Mouse (Mus musculus) liver, postnatal 0 days (tissue): ENCODE results near the gene Itpr2. TPM values are rescaled to one million over a fixed set of nuclear protein-coding genes. Genes with fewer than 3 reads are reported as not detected.

Experiments
- ATAC-seq: fragments of 200-750 bp; cut with Nextera tagmentation; 2 replicates; pipeline ENCODE4 v1.8.0; 2017; ENCODE audit warnings: mild to moderate bottlenecking, moderate library complexity
- DNase-seq: peaks from one replicate; pipeline ENCODE4 v3.0.0-alpha.2; 2016
- H3K27ac ChIP-seq: fragments of 300-500 bp; sonication (generic); 2 replicates; pipeline ENCODE4 v1.5.1; 2014; ENCODE audit warnings: antibody characterized with exemption, moderate library complexity, mild to moderate bottlenecking, low read depth
- H3K27me3 ChIP-seq: fragments of 300-500 bp; sonication (generic); 2 replicates; pipeline ENCODE4 v1.6.1; 2014; ENCODE audit warnings: low read length, control low read depth, mixed read lengths; ENCODE audit not compliant: insufficient read depth
- H3K36me3 ChIP-seq: fragments of 300-500 bp; sonication (generic); replicated peaks from 2 replicates; pipeline ENCODE4 v1.6.1; 2014; ENCODE audit warnings: mild to moderate bottlenecking, control low read depth, low read length, moderate library complexity, mixed read lengths; ENCODE audit not compliant: insufficient read depth
- H3K4me1 ChIP-seq: fragments of 300-500 bp; sonication (generic); 2 replicates; pipeline ENCODE4 v1.6.1; 2014; ENCODE audit warnings: antibody characterized with exemption, mild to moderate bottlenecking, control low read depth; ENCODE audit not compliant: insufficient read depth
- H3K4me2 ChIP-seq: fragments of 300-500 bp; sonication (generic); 2 replicates; pipeline ENCODE4 v1.6.1; 2014; ENCODE audit warnings: low read depth, mild to moderate bottlenecking, low read length, moderate library complexity, mixed read lengths
- H3K4me3 ChIP-seq: fragments of 300-500 bp; sonication (generic); 2 replicates; pipeline ENCODE4 v1.5.1; 2014; ENCODE audit warnings: low read depth, low read length
- H3K9ac ChIP-seq: fragments of 300-500 bp; sonication (generic); replicated peaks from 2 replicates; pipeline ENCODE4 v1.6.1; 2014; ENCODE audit warnings: mild to moderate bottlenecking, moderate library complexity
- H3K9me3 ChIP-seq: fragments of 300-500 bp; sonication (generic); 2 replicates; pipeline ENCODE4 v1.6.1; 2016; ENCODE audit warnings: mild to moderate bottlenecking, control low read depth, low read length, mixed read lengths
- CTCF ChIP-seq: sonication (generic); IDR thresholded peaks from 2 replicates; pipeline ENCODE4 v1.5.1; 2016; ENCODE audit warnings: antibody characterized with exemption, low read depth
- EP300 ChIP-seq: IDR thresholded peaks from 2 replicates; pipeline ENCODE4 v1.6.1; 2016; ENCODE audit warnings: antibody characterized with exemption, low read depth, mild to moderate bottlenecking
- WGBS: fragments of 180-500 bp; shearing (Covaris S2); extraction: QIAGEN DNeasy Blood & Tissue Kit; methylation state at CpG from one replicate; pipeline ENCODE4 v1.1.7; 2014; ENCODE audit not compliant: insufficient replicate concordance; 5-methylcytosine and 5-hydroxymethylcytosine counted together
- polyA plus RNA-seq: library from polyadenylated mRNA; unstranded; fragments of >200 nt; fragmentation: Nextera tagmentation; extraction: Ambion mirVana; gene quantifications from 2 replicates; pipeline ENCODE4 v1.2.1, GENCODE M21; 2015

Gene Itpr2
- 13.8 and 15.2 TPM in 2 replicates for polyA plus RNA-seq

GRCm38 (mm10) chr6:146501866-146502804 lies at the start of gene Itpr2:
Gene Itpr2 (minus strand): TSS chr6:146502223.
- TF ChIP-seq CTCF, result peak; percentile 38
- TF ChIP-seq EP300, result 0 out of 2 replicates have a peak, but pooled peaks have one; percentile 31
- Histone ChIP-seq H3K4me3 (peak within 1 kb of the TSS; percentile 65), H3K9me3 (no peaks in the 10 kb centered on the region), H3K4me1 (peaks cover 18% of the 10 kb centered on the region), H3K36me3 (no peaks in the 10 kb centered on the region), H3K27me3 (no peaks in the 10 kb centered on the region), H3K4me2 (peak within 1 kb of the TSS; percentile 93), H3K27ac (peak within 1 kb of the TSS; percentile 94), H3K9ac (peak within 1 kb of the TSS; percentile 75)
- ATAC-seq (peak; percentile 93), DNase-seq (peak; percentile 92)
- 1% methylated on average over 62 of the region's 70 CpGs for WGBS

- Histone ChIP-seq H3K4me3 (no peak overlapping the region), H3K9ac (no peak overlapping the region), H3K4me2 (no peak overlapping the region), H3K4me1 (no peaks in the 10 kb centered on the region), H3K27me3 (no peaks in the 10 kb centered on the region), H3K36me3 (peaks cover 56% of the 10 kb centered on the region), H3K27ac (no peak overlapping the region), H3K9me3 (no peaks in the 10 kb centered on the region)
- DNase-seq, result no peak
- TF ChIP-seq CTCF (no peak), EP300 (no peak)
- ATAC-seq, result no peak
Observed at GRCm38 (mm10) chr6:146551326-146551725, 49.3 kb upstream of the Itpr2 start.

GRCm38 (mm10) chr6:146550421-146550820 lies 48.4 kb upstream of the Itpr2 start:
- Histone ChIP-seq H3K27ac (no peak overlapping the region), H3K4me3 (no peak overlapping the region), H3K9ac (no peak overlapping the region), H3K4me2 (no peak overlapping the region), H3K36me3 (peaks cover 49% of the 10 kb centered on the region), H3K4me1 (no peaks in the 10 kb centered on the region), H3K9me3 (no peaks in the 10 kb centered on the region), H3K27me3 (no peaks in the 10 kb centered on the region)
- ATAC-seq (no peak), DNase-seq (no peak)
- TF ChIP-seq CTCF (no peak), EP300 (no peak)
- WGBS, result 68% methylated on average over 2 of the region's 2 CpGs

GRCm38 (mm10) chr6:146545289-146545865 lies 43.4 kb upstream of the Itpr2 start:
- H3K4me2 ChIP-seq, result no peak overlapping the region
- H3K9me3 ChIP-seq, result no peaks in the 10 kb centered on the region
- H3K9ac ChIP-seq, result no peak overlapping the region
- H3K27ac ChIP-seq, result no peak overlapping the region
- no peaks in the 10 kb centered on the region for H3K27me3 ChIP-seq
- H3K4me3 ChIP-seq, result no peak overlapping the region
- no peaks in the 10 kb centered on the region for H3K4me1 ChIP-seq
- TF ChIP-seq CTCF (no peak), EP300 (no peak)
- DNase-seq (no peak), ATAC-seq (no peak)
- H3K36me3 ChIP-seq, result peaks cover 6% of the 10 kb centered on the region
- 72% methylated on average over 5 of the region's 5 CpGs for WGBS

- no peak overlapping the region for H3K4me2 ChIP-seq
- H3K27me3 ChIP-seq, result no peaks in the 10 kb centered on the region
- DNase-seq (no peak), ATAC-seq (no peak)
- WGBS, result 79% methylated on average over 1 of the region's 1 CpGs
- TF ChIP-seq EP300 (no peak), CTCF (peak; percentile 35)
- H3K36me3 ChIP-seq, result peaks cover 2% of the 10 kb centered on the region; the same call in 1 of the 2 replicates
- H3K27ac ChIP-seq, result no peak overlapping the region
- H3K4me1 ChIP-seq, result no peaks in the 10 kb centered on the region
- no peaks in the 10 kb centered on the region for H3K9me3 ChIP-seq
- no peak overlapping the region for H3K4me3 ChIP-seq
- no peak overlapping the region for H3K9ac ChIP-seq
Observed at GRCm38 (mm10) chr6:146544622-146545021, 42.6 kb upstream of the Itpr2 start.

GRCm38 (mm10) chr6:146540386-146540785 lies 38.4 kb upstream of the Itpr2 start:
- WGBS, result 76% methylated on average over 3 of the region's 3 CpGs
- no peak overlapping the region for H3K4me2 ChIP-seq
- no peak for TF ChIP-seq CTCF

More at GRCm38 (mm10) chr6:146540386-146540785, 38.4 kb upstream of the Itpr2 start:
- Histone ChIP-seq H3K27ac (no peak overlapping the region), H3K4me3 (no peak overlapping the region), H3K9ac (no peak overlapping the region), H3K27me3 (no peaks in the 10 kb centered on the region), H3K4me1 (no peaks in the 10 kb centered on the region), H3K36me3 (no peaks in the 10 kb centered on the region), H3K9me3 (no peaks in the 10 kb centered on the region)
- DNase-seq (peak; percentile 3), ATAC-seq (no peak)
